Mouse (Mus musculus) cerebellum, adult 11-12 months (tissue): ENCODE measurements around the gene Ddx39.

Experiments used
- DNase-seq: peaks from one replicate; pipeline ENCODE4 v3.0.0; 2022

The Ddx39 gene

DNA sequence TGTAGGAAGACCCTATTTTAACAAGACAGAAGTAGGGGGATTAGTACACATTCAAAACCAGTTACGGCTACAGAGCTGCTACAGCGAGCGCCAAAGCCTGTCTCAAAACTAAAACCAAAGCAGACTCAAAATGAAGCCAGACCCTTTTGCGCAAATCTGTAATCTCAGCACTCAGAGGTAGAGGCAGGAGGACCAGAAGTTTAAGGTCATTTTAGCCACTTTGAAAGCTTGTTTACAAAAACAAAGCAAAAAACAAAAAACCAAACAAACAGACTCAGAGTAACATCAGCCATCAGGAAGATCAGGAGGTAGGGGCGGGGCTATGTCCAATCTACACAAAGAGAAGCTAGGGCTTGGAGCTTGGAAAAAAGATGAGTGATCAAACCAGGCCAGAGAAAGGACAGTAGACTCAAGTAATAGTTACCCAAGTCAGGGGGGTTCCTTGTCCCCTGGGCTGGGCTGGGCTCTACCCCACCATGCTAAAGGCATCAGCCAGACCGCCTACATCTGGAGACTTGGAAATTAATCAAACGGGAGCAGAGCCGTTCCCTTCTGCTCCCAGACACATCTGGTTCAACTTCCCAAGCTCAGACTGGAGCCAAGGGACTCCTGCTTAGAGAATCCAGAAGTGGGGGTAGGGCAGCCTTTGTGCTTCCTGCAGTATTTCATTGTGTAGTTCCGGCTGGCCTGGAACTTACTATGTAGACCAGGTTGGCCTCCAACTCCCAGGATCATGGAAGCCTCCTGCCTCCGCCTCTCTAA lies 24.2 kb downstream of the Ddx39 start:
- no peak for DNase-seq

DNA sequence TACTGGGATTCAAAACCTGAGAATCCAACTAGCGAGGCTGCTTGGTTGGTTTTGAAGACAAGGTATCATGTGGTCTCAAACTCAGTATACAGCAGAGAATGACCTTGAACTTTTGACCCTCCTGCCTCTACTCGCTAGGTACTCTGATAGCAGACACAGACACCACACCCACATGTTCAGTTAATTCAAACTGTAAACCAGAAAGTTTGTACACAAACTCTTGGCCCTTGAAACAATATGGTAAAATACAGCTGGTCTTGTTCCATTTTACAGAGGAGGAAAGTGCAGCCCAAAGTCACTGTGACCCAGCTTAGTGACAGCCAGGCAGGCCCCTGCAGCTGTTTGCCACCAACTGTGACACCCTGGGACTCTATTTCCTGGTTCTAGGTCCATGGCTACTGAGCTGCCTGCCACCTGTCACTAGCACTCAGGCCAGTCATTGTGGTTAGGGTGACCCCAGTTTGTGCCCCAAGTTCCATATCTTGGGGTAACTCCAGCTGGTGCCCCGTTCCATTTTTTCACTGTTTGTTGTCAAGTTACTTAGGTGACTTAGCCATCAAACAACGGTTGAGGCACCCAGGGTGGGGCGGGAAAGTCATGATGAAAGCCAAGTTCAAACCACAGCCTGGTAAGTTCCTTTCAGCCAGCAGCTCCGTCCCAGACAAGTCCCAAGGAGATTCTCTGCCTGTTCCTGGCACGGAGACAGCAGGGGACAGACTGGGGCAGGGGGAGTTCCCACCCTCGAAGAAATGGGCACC lies 24.9 kb downstream of the Ddx39 start:
- DNase-seq = no peak

DNA sequence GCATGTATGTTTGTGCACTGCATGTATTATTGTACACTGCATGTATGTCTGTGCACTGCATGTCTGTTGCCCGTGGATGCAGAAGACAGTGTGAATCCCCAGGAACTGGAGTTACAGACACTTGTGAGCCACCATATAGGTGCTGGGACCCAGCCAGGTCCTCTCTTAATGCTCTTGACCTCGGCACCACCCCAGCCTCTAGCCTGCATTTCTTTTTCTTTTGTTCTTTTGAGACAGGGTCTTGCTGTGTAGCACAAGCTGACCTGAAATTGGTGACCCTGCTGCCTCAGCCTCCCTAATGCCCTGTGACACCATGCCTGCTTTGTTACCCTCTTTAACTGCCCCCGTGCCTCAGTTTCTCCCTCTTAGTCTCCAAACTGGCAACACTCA lies 25.6 kb downstream of the Ddx39 start:
- DNase-seq = no peak

DNA sequence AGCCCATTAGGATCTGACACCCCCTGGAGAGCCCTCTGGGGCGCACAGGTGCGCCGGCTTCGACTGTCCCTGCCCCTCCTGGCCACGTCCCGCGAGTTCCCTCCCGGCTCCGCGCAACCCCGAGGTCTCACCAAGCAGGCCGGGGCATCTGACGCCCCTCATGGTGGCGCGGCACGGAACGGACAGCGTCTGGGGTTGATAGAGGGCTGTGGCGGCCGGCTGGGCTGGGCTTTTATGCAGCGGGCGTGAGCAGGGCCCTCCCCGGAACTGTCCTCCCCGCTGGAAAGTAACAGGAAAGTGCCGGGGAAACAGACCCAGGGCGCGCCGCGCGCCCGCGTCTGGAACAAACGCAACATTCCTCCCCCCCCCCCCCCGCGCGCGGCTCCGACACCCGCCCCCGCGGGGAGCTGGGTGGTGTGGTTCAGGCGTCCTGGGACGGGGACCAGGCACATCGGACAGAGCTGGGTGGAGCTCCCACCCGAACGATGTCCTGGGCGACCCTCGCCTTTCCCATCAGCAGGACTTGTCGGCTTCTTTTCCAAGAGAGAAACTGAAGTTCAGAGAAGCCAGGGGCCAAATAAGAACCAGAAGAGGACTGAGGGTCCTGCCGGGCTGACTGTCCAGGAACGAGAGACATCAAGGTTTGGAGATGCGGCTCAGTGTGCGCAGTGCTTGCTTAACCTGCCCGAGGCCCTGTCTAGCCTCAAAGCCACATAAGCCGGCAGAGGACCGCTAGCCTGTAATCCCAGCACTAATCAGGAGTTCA lies 26.2 kb downstream of the Ddx39 start, which contains the start of gene Adgre5:
TSS of gene Adgre5 (minus strand) at position 351 of the 766 bp plus-strand sequence.
- no peak for DNase-seq

DNA sequence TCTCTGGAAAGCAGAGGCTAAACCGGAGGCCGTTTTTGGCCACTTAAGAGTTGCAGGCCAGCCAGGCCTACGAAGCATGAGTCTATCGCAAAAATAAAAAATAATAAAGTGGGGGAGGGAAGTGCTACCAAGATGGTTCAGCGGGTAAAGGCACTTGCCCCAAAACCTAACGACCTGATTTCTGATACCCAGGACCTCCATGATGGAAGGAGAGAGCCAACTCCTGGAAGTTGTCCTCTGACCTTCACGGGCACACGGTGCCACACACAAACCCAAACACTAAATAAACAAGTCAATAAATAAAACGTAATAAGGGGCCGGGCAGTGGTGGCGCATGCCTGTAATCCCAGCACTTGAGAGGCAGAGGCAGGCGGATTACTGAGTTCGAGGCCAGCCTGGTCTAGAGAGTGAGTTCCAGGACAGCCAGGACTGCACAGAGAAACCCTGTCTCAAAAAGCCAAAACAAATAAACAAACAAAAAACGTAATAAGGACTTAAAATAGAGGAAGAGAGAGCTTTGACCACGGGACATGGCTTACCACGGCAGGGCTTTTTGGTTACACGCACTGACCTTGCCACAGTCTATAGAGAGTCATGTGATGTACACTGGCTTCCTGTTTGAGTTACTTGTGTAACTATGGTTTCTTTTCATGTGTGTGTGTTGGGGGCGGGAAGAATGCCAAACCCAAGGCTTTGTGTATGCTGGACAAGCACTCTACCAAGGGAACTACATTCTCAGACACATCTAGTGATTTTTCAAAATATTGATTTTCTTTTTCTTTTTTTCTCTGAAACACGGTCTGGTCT lies 27.1 kb downstream of the Ddx39 start:
- DNase-seq = no peak

DNA sequence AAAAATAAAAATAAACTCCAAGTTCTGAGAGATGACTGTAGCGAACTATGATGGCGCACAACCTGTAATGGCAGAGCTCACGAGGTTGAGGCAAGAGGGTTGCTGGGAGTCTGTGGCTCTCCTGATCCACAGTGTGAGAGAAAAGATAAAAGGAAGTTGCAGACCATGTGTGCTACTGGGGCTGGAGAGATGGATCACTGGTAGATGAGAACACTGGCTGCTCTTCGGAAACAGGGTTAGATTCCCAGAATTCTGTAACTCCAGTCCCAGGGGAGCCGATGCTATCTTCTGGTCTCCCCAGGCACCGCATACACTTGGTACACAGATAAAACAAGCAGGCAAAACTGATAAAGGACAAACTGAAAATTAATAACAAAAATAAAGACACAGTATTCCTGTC lies 28.0 kb downstream of the Ddx39 start:
- DNase-seq = no peak

DNA sequence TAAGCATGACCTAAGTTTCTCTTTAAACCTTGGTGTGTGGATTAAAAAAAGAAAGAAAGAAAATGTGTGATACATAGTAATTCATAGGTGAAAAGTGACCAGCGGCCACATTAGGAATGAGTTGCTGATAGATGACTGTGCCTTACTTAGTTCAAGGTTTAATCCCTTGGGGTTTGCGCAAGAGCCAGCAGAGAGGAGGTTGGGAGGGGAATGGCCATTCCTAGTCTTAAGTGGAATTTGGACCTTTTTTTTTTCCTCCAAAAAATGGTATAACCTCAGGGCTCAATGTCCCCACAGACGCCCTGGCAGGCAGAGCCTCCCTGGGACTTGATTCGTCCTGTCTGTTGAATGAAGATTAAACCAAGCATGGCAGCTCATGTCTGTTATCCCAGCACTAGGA lies 29.1 kb downstream of the Ddx39 start:
- no peak for DNase-seq

DNA sequence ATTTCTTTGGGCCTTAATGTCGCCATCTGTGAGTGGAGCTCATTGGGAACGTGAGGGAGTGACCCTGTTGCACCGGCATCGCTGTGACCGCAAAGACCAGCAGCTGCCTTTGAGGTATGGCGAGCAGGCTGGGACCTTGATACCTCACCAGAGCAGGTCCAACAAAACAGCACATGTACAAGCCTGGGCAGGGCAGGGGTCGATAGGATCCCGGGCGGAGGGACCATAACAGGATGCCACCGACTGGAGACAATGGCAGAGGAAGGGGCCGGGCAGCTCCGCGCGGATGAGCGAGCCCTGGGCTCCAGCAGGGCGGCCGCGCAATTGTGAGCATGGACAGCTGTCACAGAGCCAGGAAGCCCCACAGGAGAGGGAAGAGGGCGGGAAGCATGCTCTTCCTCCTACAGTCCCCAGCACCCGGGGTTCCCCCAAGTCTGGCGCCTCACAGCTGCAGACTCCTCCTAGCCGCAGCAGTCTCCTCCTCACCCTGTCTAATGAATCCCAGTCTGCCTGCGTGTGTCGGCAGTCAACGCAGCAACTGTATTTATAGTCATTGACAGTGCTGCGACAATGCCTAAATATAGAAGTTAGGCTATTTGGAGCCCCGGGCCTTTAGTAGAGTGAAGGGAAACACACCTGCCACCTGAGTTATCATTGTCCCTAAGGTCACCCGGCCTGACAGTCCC lies 32.8 kb downstream of the Ddx39 start:
- no peak for DNase-seq

DNA sequence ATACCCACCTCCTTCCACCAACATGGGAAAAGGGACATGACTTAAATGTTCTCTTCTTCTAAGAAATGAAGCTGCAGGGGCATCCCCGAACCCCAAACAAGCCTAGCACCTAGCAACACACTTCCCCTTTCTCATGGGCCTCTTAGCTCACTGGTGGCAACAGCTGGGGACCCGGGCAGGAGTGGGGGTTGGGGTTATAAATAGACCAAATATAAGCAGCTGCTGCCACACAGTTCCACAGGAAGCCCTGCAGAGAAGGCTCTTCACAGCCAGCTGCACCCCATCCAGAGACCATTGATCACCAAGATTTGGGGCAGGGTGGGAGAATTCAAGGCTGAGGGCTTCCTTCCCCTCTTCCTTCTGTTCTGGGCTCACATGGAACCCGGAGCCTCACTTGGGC lies 33.7 kb downstream of the Ddx39 start:
- DNase-seq = no peak

DNA sequence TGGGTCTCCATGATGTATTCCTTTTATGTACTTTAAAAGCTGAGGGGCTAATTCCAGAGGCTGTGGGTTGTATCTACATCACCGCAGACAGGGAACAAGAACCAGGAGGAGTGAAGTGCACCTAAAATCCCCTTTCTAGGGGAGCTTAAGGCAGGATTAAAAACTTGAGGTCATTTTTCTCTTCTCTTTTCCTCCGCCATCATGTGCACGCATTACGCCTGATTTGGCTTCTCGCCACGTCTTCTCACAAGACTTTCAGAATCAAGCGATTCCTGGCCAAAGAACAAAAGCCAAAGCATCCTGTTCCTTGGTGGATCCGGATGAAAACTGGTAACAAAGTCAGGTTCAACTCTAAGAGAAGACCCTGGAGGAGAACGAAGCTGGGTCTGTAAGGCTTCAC lies 34.3 kb downstream of the Ddx39 start:
- no peak for DNase-seq

DNA sequence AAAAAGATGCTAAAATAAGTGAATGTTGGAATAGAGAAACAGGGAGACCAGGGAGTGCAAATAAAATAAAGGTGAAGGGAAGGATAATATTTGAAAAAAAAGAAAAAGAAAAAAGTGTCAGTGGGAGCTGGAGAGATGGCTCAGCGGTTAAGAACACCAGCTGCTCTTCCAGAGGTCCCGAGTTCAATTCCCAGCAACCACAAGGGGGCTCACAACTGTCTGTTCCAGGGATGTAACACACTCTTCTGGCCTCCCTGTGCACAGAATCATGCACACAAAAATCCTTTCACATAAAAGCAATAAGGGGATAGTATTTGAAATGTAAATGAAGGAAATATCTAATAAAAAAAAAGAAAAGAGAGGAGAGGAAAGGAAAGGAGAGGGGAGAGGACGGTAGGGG lies 39.2 kb downstream of the Ddx39 start:
- no peak for DNase-seq

DNA sequence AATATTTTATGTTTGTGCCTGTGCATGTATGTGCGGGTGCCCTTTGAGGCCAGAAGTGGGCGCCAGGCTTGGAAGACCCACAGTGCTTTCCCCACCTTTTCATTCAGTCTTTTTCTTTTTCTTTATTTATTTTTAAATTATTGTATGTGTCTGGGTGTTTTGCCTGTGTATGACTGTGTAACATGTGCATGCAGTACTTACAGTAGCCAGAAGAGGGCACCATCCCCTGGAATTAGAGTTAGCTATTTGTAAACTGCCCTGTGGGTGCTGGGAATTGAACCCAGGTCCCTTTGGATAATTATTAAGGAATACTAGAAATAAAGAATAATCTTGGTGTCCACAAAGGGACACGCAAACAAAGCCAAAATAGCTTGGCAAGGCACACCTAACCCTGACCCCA lies 41.3 kb downstream of the Ddx39 start:
- no peak for DNase-seq

DNA sequence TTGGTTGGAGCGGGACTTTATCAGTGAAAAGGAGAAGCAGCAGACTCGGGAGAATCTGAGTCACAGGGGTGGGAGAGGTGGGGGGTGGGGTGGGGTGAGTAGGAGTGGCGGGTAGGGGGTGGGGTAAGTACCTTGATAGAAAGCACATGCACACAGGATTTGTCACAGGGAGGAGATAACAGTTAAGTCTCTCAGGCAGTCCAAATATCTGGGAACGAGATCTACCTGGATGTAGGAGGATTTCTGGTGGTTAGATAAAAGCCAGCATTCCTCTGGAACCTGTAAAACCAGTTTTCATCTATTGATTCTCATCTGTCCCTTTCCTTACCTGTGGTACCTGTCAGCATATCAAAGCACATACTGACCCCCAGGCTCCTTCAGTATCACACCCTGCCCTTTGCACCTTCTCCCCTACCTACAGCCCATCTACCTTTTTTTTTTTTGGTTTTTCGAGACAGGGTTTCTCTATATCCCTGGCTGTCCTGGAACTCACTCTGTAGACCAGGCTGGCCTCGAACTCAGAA lies 42.2 kb downstream of the Ddx39 start:
- no peak for DNase-seq

DNA sequence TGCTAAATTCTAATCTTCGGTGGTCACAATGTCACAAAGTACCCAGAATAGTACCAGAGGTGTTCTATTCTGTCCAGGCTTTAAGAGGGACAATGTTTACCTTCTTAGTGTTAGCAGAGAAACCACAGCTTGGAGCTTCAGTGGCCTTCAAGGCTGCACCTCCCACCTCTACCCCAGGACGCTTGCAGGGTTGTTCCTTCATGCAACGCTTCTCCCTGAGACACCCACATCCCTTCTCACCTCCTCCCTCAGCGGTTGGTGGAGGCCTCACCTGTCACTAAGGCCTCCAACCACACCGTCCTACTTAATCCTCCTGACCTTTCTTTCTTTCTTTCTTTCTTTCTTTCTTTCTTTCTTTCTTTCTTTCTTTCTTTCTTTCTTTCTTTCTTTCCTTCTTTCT lies 43.3 kb downstream of the Ddx39 start:
- DNase-seq = no peak

DNA sequence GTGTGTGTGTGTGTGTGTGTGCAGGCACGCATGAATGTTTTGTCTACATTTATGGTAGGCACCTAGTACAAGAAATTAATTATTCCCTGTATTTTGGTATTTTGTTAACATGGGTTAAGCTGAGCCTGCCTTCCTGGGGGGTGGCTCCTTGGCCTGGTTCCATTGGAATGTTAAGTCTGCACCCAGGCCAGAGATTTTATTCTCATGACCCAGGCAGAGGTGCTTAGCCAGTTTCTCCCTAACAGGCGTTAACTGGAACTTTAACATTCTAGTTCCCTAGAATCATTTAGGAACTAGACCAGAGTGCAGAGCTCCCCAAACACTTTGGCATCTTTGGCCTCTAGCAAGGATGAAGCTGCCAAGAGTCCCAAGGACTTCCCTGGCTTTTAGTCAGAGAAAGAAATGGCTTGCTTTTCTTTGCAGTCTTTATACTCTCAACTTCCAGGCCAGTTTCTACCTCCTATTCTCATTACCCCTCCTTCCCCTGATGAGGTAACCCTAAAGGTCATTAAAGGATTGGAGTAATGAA lies 44.3 kb downstream of the Ddx39 start:
- DNase-seq = no peak

DNA sequence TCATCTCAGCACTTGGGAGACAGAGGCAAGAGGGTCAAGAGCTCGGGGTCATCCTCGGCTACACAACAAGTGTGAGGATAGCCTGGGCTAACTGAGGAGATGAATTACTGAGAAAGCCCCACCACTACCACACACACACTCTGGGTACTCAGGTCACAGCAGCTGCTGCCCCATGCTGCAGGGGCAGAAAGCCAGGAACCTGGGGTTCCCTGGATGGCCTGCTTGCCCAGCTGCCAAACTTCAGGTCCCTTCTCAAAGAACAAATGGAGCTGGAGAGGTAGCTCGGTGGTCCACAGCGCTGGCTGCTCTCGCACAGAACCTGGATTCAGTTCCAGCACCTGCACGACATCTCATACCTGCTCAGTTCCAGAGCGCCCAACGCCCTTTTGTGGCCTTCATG lies 49.1 kb downstream of the Ddx39 start:
- DNase-seq = no peak

DNA sequence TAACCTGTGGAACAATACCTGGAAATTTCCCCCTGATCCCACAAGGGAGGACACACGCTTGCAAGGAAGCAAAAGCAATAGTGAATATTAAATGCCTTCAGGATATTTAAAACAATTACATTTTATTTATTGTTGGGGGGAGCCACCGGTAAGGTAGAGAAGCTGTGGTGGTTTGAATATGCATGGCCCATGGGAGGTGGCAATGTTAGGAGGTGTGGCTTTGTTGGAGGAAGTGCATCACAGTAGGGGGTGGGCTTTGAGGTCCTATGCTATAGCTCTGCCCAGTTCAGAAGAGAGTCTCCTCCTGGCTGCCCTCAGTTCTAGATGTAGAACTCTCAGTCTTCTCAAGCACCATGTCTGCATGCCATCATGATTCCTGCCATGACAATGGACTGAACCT lies 49.7 kb downstream of the Ddx39 start:
- no peak for DNase-seq

DNA sequence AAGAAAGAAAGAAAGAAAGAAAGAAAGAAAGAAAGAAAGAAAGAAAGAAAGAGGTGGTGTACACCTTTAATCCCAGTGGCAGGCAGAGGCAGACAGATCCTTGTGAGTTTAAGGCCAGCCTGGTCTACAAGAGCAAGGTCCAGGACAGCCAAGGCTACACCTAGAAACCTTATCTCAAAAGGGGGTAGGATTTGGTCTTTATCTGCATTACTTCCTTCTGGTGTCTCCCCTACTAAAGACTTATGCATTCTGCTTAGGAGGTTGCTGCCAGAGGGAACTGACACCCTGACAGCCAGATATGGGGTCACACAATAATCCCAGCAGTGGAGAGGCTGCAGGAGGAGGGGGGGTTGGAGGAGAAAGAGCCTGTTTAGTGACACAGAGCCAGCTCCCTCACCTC lies 50.7 kb downstream of the Ddx39 start:
- DNase-seq = no peak

DNA sequence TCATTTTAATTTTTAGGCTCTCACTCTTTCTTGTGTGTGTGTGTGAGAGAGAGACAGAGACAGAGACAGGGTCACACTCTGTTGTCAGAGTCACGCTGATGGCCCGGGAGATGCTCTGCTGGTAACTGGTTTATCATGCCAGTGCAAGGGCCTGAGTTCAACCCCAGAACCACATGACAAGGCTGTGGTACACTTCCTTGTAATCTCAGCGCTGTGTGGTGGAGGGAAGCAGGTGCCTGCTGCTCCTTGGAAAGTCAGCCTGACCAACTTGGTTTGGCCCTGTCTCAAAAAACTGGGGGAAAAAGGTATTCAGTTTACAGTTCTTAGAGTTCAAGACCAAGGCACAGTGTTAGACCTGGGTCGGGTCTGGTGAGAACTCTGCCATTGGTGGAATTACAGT lies 52.5 kb downstream of the Ddx39 start:
- DNase-seq = no peak

DNA sequence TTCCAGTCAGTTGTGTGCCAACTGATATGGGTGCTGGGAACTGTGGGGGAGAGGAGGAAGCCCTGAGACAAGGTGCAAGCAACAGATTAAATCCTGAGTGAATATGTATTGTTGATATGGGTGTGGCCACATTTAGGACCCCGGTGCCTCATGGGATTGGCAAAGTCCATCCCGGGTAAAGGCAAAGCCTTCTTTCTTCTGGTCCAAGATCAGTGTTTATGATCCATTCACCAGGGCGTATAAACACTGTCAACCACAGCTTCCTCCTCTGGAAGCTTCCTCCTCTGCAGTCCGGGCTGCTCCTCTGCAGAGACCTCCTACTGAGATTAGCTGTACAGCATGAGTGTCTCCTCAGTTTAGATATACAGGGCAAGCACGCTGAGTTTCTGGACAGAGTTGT lies 53.5 kb downstream of the Ddx39 start:
- no peak for DNase-seq

DNA sequence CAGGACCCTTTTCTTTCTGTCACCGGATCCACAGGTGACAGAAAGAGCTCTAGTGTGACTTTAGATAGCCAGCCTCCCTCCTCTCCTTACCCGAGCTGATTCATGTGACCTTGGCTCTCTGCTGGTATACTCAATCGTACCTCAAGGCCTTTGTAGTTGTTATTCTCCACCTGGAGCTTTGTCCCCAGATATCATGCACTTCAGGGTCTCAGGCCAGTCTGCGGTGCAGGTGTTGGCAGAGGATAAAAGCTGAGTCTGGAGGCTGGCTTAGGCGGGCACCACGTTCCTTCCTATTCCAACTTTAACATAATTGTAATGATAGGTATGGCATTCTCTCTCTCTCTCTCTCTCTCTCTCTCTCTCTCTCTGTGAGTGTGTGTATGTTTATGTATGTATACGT lies 54.7 kb downstream of the Ddx39 start:
- DNase-seq = no peak

DNA sequence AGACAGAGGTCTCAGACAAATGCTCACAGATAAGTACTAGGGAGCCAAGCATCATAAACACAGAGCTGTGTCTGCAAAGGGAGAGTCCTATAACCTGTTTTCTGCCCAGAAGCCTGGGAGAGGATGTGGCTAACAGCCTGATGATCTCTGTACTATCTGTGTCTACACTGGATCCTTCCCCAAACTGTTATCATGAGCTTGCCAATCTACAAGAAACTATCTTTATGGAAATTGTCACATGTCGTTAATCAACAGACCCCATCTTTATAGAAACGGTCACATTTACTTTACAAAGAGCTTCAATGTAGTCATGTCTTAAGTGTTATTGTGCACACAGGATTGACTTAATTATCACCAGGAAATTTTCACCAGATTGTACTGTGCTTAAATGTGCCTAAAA lies 55.7 kb downstream of the Ddx39 start:
- DNase-seq = no peak
